Mouse (Mus musculus): ENCODE measurements around the gene Urb1. TPM values are rescaled to one million over a fixed set of nuclear protein-coding genes. Genes with fewer than 3 reads are reported as not detected.
A peak's percentile ranks its signal among the peaks of the same experiment; 100 is the strongest.

The Urb1 gene
- polyA plus RNA-seq, 1 experiment from 2014 or later: 9.9 TPM

DNA sequence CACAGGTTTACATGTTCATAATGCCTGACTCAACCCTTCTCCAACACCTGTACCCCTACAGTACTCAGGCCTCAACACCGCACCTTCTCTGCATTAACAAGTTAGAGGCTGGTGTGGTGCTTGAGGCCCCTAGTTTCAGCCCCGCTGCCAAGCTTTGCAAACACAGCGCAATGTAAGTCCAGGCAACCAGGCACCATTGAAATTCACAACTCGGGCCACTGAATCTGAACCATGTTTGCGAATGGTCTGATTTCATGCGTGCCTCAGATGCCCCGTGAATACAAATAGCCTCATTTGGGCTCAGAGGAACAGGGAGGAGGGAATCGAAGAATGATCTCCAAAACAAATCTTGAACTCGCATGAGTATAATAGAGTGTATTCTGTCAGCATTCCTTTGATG is 32.0 kb upstream of the Urb1 start:
- 21% methylated on average over 9 of the region's 9 CpGs for WGBS
- peaks cover 14% of the 10 kb centered on the region for H3K4me1 ChIP-seq (replicated peaks; ENCODE audit: control insufficient read depth, insufficient read depth, low read length)
- H3K4me2 ChIP-seq (replicated peaks): no peak overlapping the region; the same call in 1 of the 2 replicates
- no peak overlapping the region for H3K9ac ChIP-seq
- H3K36me3 ChIP-seq (replicated peaks; ENCODE audit: control insufficient read depth, insufficient read depth): no peaks in the 10 kb centered on the region
- H3K4me3 ChIP-seq (replicated peaks; ENCODE audit: low read length): no peak overlapping the region
- H3K9me3 ChIP-seq (ENCODE audit: control insufficient read depth, low read length): no peaks in the 10 kb centered on the region
- ATAC-seq (ENCODE audit: low FRiP score): peak; percentile 16; the same call in 1 of the 2 replicates
- no peaks in the 10 kb centered on the region for H3K27me3 ChIP-seq (ENCODE audit: control insufficient read depth, insufficient read depth, low read length)
- no peak overlapping the region for H3K27ac ChIP-seq
- DNase-seq (ENCODE audit: low spot score): no peak

DNA sequence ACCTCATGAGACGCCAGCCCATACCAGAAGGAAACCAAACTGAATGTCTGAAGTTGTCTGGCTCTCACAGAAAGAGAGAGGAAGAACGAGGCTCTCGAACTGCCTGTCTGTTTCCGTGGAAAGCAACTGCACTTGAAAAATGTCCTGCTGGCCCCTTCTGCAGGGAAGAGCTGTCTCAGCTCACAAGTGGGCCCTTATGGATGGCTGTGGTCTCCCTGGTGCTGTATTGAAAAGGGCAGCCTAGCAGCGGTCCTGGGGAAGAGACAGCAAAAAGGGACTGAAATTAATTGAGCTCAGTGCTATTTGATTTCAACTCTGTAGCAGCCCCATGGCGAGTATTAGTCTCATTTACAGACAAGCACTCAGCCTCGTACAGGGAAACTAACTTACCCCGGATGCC is 27.2 kb upstream of the Urb1 start:
- Histone ChIP-seq H3K27me3 (ENCODE audit: control insufficient read depth, insufficient read depth, low read length) (0 out of 2 replicates have a peak, but pooled peaks cover 4% of the 10 kb centered on the region), H3K4me1 (replicated peaks; ENCODE audit: control insufficient read depth, insufficient read depth, low read length) (peaks cover 13% of the 10 kb centered on the region), H3K4me3 (replicated peaks; ENCODE audit: low read length) (no peak overlapping the region), H3K27ac (no peak overlapping the region), H3K9me3 (ENCODE audit: control insufficient read depth, low read length) (no peaks in the 10 kb centered on the region), H3K36me3 (replicated peaks; ENCODE audit: control insufficient read depth, insufficient read depth) (no peaks in the 10 kb centered on the region), H3K9ac (no peak overlapping the region), H3K4me2 (replicated peaks) (no peak overlapping the region)
- no peak for ATAC-seq (ENCODE audit: low FRiP score)
- DNase-seq (ENCODE audit: low spot score): no peak
- WGBS: 48% methylated on average over 8 of the region's 8 CpGs

DNA sequence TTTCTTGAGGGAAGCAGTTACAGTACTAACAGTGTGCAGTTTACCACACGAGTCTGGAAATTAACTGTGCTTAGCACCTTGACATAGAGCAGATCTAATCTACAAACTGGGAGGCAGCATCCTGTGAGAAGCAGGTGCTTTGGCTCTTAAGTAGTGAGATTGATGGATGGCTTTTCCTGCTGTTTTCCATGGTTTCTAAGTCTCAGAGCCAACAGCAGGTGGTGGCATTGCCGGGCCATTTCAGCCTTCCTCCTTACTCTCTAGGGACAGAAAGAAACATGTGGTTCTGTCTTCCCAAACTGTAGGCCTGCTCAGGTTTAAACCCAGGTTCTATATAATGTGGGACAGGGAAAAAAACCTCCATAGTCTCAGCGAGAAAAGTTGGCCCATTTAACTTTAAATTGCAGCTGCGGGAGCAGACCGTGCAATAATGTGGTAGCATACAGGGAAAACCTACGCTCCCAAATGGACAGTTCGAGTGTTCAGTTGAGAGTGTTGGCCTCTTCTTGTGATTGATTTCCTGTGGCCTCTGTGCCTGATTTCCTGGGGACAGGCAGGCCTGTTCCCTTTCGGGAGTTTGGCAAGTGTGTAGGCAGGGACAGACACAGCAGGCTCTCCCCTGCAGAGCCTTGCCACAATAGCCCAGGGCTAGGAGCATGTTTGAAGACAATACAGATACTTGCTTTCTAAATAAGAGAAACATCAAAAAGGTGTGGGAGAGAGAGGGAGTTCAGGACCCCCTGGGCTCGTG is 23.0 kb upstream of the Urb1 start:
- ATAC-seq (ENCODE audit: low FRiP score) (no peak), DNase-seq (ENCODE audit: low spot score) (no peak)
- H3K9me3 ChIP-seq (ENCODE audit: control insufficient read depth, low read length): no peaks in the 10 kb centered on the region
- H3K27ac ChIP-seq: no peak overlapping the region
- WGBS: 22% methylated on average over 9 of the region's 9 CpGs
- H3K9ac ChIP-seq: no peak overlapping the region
- peaks cover 39% of the 10 kb centered on the region for H3K27me3 ChIP-seq (ENCODE audit: control insufficient read depth, insufficient read depth, low read length)
- no peak overlapping the region for H3K4me3 ChIP-seq (replicated peaks; ENCODE audit: low read length)
- H3K4me1 ChIP-seq (replicated peaks; ENCODE audit: control insufficient read depth, insufficient read depth, low read length): peaks cover 22% of the 10 kb centered on the region
- H3K4me2 ChIP-seq (replicated peaks): no peak overlapping the region
- no peaks in the 10 kb centered on the region for H3K36me3 ChIP-seq (replicated peaks; ENCODE audit: control insufficient read depth, insufficient read depth)

- no peak overlapping the region for H3K4me3 ChIP-seq (replicated peaks; ENCODE audit: low read length)
- H3K4me1 ChIP-seq (replicated peaks; ENCODE audit: control insufficient read depth, insufficient read depth, low read length): peaks cover 22% of the 10 kb centered on the region
- peak overlapping the region; percentile 99; the same call in 1 of the 2 replicates for H3K4me2 ChIP-seq (replicated peaks)
- ATAC-seq (ENCODE audit: low FRiP score) (no peak), DNase-seq (ENCODE audit: low spot score) (no peak)
- no peaks in the 10 kb centered on the region for H3K9me3 ChIP-seq (ENCODE audit: control insufficient read depth, low read length)
- 40% methylated on average over 6 of the region's 6 CpGs for WGBS
- no peak overlapping the region for H3K27ac ChIP-seq
- peaks cover 40% of the 10 kb centered on the region for H3K27me3 ChIP-seq (ENCODE audit: control insufficient read depth, insufficient read depth, low read length)
- no peak overlapping the region for H3K9ac ChIP-seq
- H3K36me3 ChIP-seq (replicated peaks; ENCODE audit: control insufficient read depth, insufficient read depth): no peaks in the 10 kb centered on the region
Observed at GRCm38 (mm10) chr16:90832495-90832894, 22.3 kb upstream of the Urb1 start.

DNA sequence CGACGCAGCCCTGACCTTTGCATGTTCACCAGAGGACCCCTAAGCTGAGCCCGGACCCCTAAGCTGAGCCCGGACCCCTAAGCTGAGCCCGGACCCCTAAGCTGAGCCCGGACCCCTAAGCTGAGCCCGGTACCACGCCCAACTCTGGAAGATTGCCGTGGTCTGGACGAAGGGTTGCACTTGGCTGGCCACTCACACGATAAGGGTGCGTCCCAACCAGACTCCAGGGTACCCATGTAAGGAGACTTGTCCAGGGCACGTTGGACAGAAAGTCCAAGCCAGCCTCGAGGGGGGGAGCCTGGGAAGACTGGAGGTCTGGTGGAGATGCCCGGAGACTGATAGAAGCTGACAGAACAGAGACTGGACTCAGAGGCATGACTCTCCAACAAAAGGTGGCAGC is 21.5 kb upstream of the Urb1 start:
- no peak overlapping the region for H3K9ac ChIP-seq
- 19% methylated on average over 15 of the region's 15 CpGs for WGBS

DNA sequence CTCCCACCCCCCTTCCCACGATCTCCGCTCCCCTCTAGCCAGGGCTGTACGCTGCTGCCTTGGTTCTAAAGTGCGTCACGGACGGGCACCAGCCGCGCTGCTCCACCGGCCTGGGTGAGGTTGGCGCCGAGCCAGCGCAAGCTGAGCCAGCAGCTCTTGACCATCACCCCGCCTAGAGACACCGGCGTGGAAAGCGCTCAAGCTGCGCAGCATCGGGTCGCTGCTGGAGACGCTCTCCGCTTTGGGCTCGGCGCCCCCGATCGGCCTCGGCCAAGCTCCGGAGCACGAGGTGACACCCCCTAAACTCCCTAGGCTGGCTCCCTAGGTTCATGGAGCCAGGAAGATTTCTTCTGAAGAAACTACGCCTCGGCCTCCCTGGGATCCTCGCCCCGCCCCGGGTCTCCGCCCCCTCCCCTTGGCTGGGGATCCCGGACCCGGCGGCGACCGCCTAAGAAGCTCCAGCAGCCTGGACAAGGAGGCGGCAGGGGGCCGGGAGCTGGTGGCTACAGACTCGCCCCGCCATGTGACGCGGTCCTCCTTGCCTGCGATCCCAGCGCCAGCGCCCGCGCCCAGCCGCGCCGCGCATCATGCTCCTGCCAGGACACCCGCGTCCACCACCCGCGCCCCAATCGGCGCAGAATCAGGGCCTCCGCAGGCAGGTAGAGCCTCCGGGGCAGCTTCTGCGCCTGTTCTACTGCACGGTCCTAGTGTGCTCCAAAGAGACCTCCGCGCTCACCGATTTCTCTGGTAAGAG is 20.6 kb upstream of the Urb1 start:
- peak; percentile 57 for DNase-seq (ENCODE audit: low spot score)
- Histone ChIP-seq H3K4me1 (replicated peaks; ENCODE audit: control insufficient read depth, insufficient read depth, low read length) (peaks cover 22% of the 10 kb centered on the region), H3K4me3 (replicated peaks; ENCODE audit: low read length) (peak overlapping the region; percentile 47), H3K27me3 (ENCODE audit: control insufficient read depth, insufficient read depth, low read length) (peaks cover 40% of the 10 kb centered on the region), H3K9ac (peak overlapping the region; percentile 60), H3K4me2 (replicated peaks) (peak overlapping the region; percentile 99), H3K36me3 (replicated peaks; ENCODE audit: control insufficient read depth, insufficient read depth) (no peaks in the 10 kb centered on the region), H3K9me3 (ENCODE audit: control insufficient read depth, low read length) (no peaks in the 10 kb centered on the region), H3K27ac (no peak overlapping the region)
- peak; percentile 75 for ATAC-seq (ENCODE audit: low FRiP score)
- WGBS: under 1% methylated on average over 53 of the region's 67 CpGs

More for the DNA sequence above, 21.5 kb upstream of the Urb1 start:
- Histone ChIP-seq H3K36me3 (replicated peaks; ENCODE audit: control insufficient read depth, insufficient read depth) (no peaks in the 10 kb centered on the region), H3K9me3 (ENCODE audit: control insufficient read depth, low read length) (no peaks in the 10 kb centered on the region), H3K27me3 (ENCODE audit: control insufficient read depth, insufficient read depth, low read length) (peaks cover 40% of the 10 kb centered on the region), H3K27ac (no peak overlapping the region), H3K4me1 (replicated peaks; ENCODE audit: control insufficient read depth, insufficient read depth, low read length) (peaks cover 22% of the 10 kb centered on the region), H3K4me2 (replicated peaks) (peak overlapping the region; percentile 99), H3K4me3 (replicated peaks; ENCODE audit: low read length) (peak overlapping the region; percentile 47)
- DNase-seq (ENCODE audit: low spot score) (no peak), ATAC-seq (ENCODE audit: low FRiP score) (no peak)

- Histone ChIP-seq H3K36me3 (replicated peaks; ENCODE audit: control insufficient read depth, insufficient read depth) (no peaks in the 10 kb centered on the region), H3K27ac (no peak overlapping the region), H3K4me2 (replicated peaks) (peak overlapping the region; percentile 99), H3K4me3 (replicated peaks; ENCODE audit: low read length) (peak overlapping the region; percentile 47), H3K9ac (peak overlapping the region; percentile 60), H3K27me3 (ENCODE audit: control insufficient read depth, insufficient read depth, low read length) (peaks cover 39% of the 10 kb centered on the region), H3K4me1 (replicated peaks; ENCODE audit: control insufficient read depth, insufficient read depth, low read length) (peaks cover 22% of the 10 kb centered on the region), H3K9me3 (ENCODE audit: control insufficient read depth, low read length) (no peaks in the 10 kb centered on the region)
- peak; percentile 77 for ATAC-seq (ENCODE audit: low FRiP score)
- DNase-seq (ENCODE audit: low spot score): peak; percentile 58
- WGBS: under 1% methylated on average over 45 of the region's 45 CpGs
Observed at GRCm38 (mm10) chr16:90829894-90830685, 19.9 kb upstream of the Urb1 start.

DNA sequence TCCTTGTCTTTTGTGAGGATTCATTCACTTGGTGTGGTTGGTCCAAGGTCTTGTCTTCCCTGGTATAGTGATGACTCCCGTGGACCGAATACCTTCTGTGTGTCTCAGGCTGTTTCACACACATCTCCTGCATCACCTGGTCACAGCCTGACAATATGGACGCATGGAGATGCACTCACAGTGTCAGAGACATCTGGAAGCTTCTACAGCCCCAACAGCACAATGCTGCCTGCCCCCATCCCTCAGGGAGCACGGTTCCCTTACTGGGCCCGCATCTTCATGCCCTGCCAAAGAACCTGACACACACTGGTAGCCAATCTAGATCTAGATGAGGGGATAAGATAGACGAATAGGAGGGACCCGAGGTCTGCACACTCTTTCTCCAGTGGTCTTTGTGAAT is 18.9 kb upstream of the Urb1 start:
- DNase-seq (ENCODE audit: low spot score) (no peak), ATAC-seq (ENCODE audit: low FRiP score) (no peak)
- peaks cover 22% of the 10 kb centered on the region for H3K4me1 ChIP-seq (replicated peaks; ENCODE audit: control insufficient read depth, insufficient read depth, low read length)
- no peak overlapping the region for H3K27ac ChIP-seq
- H3K4me3 ChIP-seq (replicated peaks; ENCODE audit: low read length): no peak overlapping the region
- no peak overlapping the region for H3K9ac ChIP-seq
- no peaks in the 10 kb centered on the region for H3K9me3 ChIP-seq (ENCODE audit: control insufficient read depth, low read length)
- H3K27me3 ChIP-seq (ENCODE audit: control insufficient read depth, insufficient read depth, low read length): peaks cover 36% of the 10 kb centered on the region
- H3K4me2 ChIP-seq (replicated peaks): no peak overlapping the region
- no peaks in the 10 kb centered on the region for H3K36me3 ChIP-seq (replicated peaks; ENCODE audit: control insufficient read depth, insufficient read depth)
- WGBS: 75% methylated on average over 7 of the region's 7 CpGs

- Histone ChIP-seq H3K27me3 (ENCODE audit: control insufficient read depth, insufficient read depth, low read length) (peaks cover 36% of the 10 kb centered on the region), H3K4me1 (replicated peaks; ENCODE audit: control insufficient read depth, insufficient read depth, low read length) (peaks cover 18% of the 10 kb centered on the region), H3K4me2 (replicated peaks) (no peak overlapping the region), H3K27ac (no peak overlapping the region), H3K9ac (no peak overlapping the region), H3K4me3 (replicated peaks; ENCODE audit: low read length) (no peak overlapping the region), H3K9me3 (ENCODE audit: control insufficient read depth, low read length) (no peaks in the 10 kb centered on the region), H3K36me3 (replicated peaks; ENCODE audit: control insufficient read depth, insufficient read depth) (no peaks in the 10 kb centered on the region)
- DNase-seq (ENCODE audit: low spot score): no peak
- ATAC-seq (ENCODE audit: low FRiP score): no peak
- 77% methylated on average over 9 of the region's 9 CpGs for WGBS
Observed at GRCm38 (mm10) chr16:90827498-90827897, 17.3 kb upstream of the Urb1 start.
